In genomic region chrX:73673968-73674661, GRCm38 (mm10) we compare ENCODE assay signal across 8 mouse cellular contexts. TPM values are rescaled to one million over a fixed set of nuclear protein-coding genes. Genes with fewer than 3 reads are reported as not detected.
DNase-seq lines count a peak whose midpoint lies in the region; ATAC-seq and TF ChIP-seq lines count a peak whose summit lies in the region.

No protein-coding gene starts in this region.

- DNase-seq in layer of hippocampus, adult 2 months (ENCODE audit: low spot score in 2 of 2): no peak
- DNase-seq in layer of hippocampus, postnatal 25 days (ENCODE audit: extremely low spot score in 1 of 2, low spot score in 1 of 2): no peak
- peak; percentile 52 for DNase-seq in cerebellum, adult 9-10 months
- DNase-seq in gastrocnemius, postnatal 25 days: peak; percentile 61
- peak; percentile 79 for DNase-seq in kidney, adult 11 months
- DNase-seq in thymus, postnatal 36 days: no peak

- peak overlapping the region; percentile 69 for H3K4me3 ChIP-seq in layer of hippocampus, adult 2 months
- H3K4me3 ChIP-seq in liver, embryonic 15.5 days (replicated peaks): peak overlapping the region; percentile 53
- peak overlapping the region; percentile 96 for H3K4me3 ChIP-seq in small intestine, adult 2 months (ENCODE audit: low read depth, low read length)

- no peak for TF ChIP-seq CTCF in layer of hippocampus, adult 2 months (conservative IDR thresholded peaks at IDR 0.05)
- no peak for TF ChIP-seq CTCF in small intestine, adult 2 months (IDR thresholded peaks at IDR 0.05; ENCODE audit: extremely low read depth, insufficient read length, insufficient replicate concordance, low read depth, low read length)

- TF ChIP-seq POLR2A in small intestine, adult 2 months (IDR thresholded peaks at IDR 0.05; ENCODE audit: low read depth, low read length): no peak

- no peak for ATAC-seq in liver, embryonic 15.5 days (ENCODE audit: insufficient read depth)

- H3K4me1 ChIP-seq in liver, embryonic 15.5 days (replicated peaks): no peaks in the 10 kb centered on the region; the same call in 1 of the 2 replicates
- peaks cover 11% of the 10 kb centered on the region; the same call in 1 of the 2 replicates for H3K4me1 ChIP-seq in small intestine, adult 2 months (ENCODE audit: control insufficient read depth, insufficient read depth, insufficient read length, low read length)

- WGBS in liver, embryonic 15.5 days (ENCODE audit: insufficient replicate concordance): 45% methylated on average over 20 of the region's 20 CpGs
- 29% methylated on average over 20 of the region's 20 CpGs for WGBS in small intestine, adult 2 months

- no peaks in the 10 kb centered on the region for H3K36me3 ChIP-seq in liver, embryonic 15.5 days (replicated peaks)
- peaks cover 31% of the 10 kb centered on the region for H3K36me3 ChIP-seq in small intestine, adult 2 months (ENCODE audit: control insufficient read depth, insufficient read depth, low read length)

- peaks cover 45% of the 10 kb centered on the region for H3K27me3 ChIP-seq in liver, embryonic 15.5 days
- H3K27me3 ChIP-seq in small intestine, adult 2 months (ENCODE audit: control insufficient read depth, insufficient read depth, low read length): no peaks in the 10 kb centered on the region

- H3K9me3 ChIP-seq in liver, embryonic 15.5 days (replicated peaks): no peaks in the 10 kb centered on the region

- peak overlapping the region; percentile 70 for H3K4me2 ChIP-seq in liver, embryonic 15.5 days

- H3K9ac ChIP-seq in liver, embryonic 15.5 days: peak overlapping the region; percentile 21; the same call in 1 of the 2 replicates

- H3K27ac ChIP-seq in layer of hippocampus, adult 2 months: peak overlapping the region; percentile 94
- no peak overlapping the region for H3K27ac ChIP-seq in liver, embryonic 15.5 days (replicated peaks)
- H3K27ac ChIP-seq in small intestine, adult 2 months (ENCODE audit: insufficient read depth, low read depth, low read length): peak overlapping the region; percentile 65

RNA-seq across cellular contexts. Expression of gene Slc6a8, which starts 1.2 kb away (rescaled TPM):
- total RNA-seq in layer of hippocampus, adult 2 months (2021): 10 to 100 TPM; 95.0 to 95.5 TPM
- 100 to 1,000 TPM in 1 of 2 experiments, 10 to 100 TPM in 1; 88.3 to 110 TPM for total RNA-seq in layer of hippocampus, postnatal 25 days (2021)
- 100 to 1,000 TPM in 1 of 2 experiments, 10 to 100 TPM in 1; 96.2 to 127 TPM for total RNA-seq in gastrocnemius, postnatal 25 days (2021)
- 0.33 and 0.51 TPM in 2 replicates for polyA plus RNA-seq in liver, embryonic 15.5 days (2015; fragmentation: Nextera tagmentation; extraction: Ambion mirVana)
- 308 and 930 TPM in 2 replicates for polyA plus RNA-seq in small intestine, adult 2 months (2012; rRNA removed)

RNA-seq across cellular contexts. Expression of gene Pnck, which starts 14.2 kb away (rescaled TPM):
- 100 to 1,000 TPM; 113 to 125 TPM for total RNA-seq in layer of hippocampus, adult 2 months (2021)
- total RNA-seq in layer of hippocampus, postnatal 25 days (2021): 100 to 1,000 TPM; 115 to 135 TPM
- 10 to 100 TPM in 1 of 2 experiments, 1 to 10 TPM in 1; 8.6 to 10.3 TPM for total RNA-seq in gastrocnemius, postnatal 25 days (2021)
- 0.94 and 1.1 TPM in 2 replicates for polyA plus RNA-seq in liver, embryonic 15.5 days (2015; fragmentation: Nextera tagmentation; extraction: Ambion mirVana)
- 4.5 and 5.8 TPM in 2 replicates for polyA plus RNA-seq in small intestine, adult 2 months (2012; rRNA removed)

RNA-seq across cellular contexts. Expression of gene Dusp9, which starts 34.9 kb away (rescaled TPM):
- under 1 TPM; 0.20 to 0.25 TPM for total RNA-seq in layer of hippocampus, adult 2 months (2021)
- under 1 TPM; 0.47 to 0.54 TPM for total RNA-seq in layer of hippocampus, postnatal 25 days (2021)
- total RNA-seq in gastrocnemius, postnatal 25 days (2021): not detected
- polyA plus RNA-seq in liver, embryonic 15.5 days (2015; fragmentation: Nextera tagmentation; extraction: Ambion mirVana): 30.5 and 33.9 TPM in 2 replicates
- 0.23 and 1.1 TPM in 2 replicates for polyA plus RNA-seq in small intestine, adult 2 months (2012; rRNA removed)

RNA-seq across cellular contexts. Expression of gene Bcap31, which starts 41.9 kb away (rescaled TPM):
- total RNA-seq in layer of hippocampus, adult 2 months (2021): 10 to 100 TPM; 72.3 to 77.8 TPM
- 10 to 100 TPM; 78.9 to 83.0 TPM for total RNA-seq in layer of hippocampus, postnatal 25 days (2021)
- 10 to 100 TPM; 45.9 to 58.5 TPM for total RNA-seq in gastrocnemius, postnatal 25 days (2021)
- polyA plus RNA-seq in liver, embryonic 15.5 days (2015; fragmentation: Nextera tagmentation; extraction: Ambion mirVana): 127 and 137 TPM in 2 replicates
- 19.0 and 33.3 TPM in 2 replicates for polyA plus RNA-seq in small intestine, adult 2 months (2012; rRNA removed)

RNA-seq across cellular contexts. Expression of gene Abcd1, which starts 42.3 kb away (rescaled TPM):
- total RNA-seq in layer of hippocampus, adult 2 months (2021): 10 to 100 TPM; 11.2 to 11.8 TPM
- 10 to 100 TPM; 11.3 to 13.9 TPM for total RNA-seq in layer of hippocampus, postnatal 25 days (2021)
- 10 to 100 TPM; 22.8 to 30.4 TPM for total RNA-seq in gastrocnemius, postnatal 25 days (2021)
- 9.5 and 10.0 TPM in 2 replicates for polyA plus RNA-seq in liver, embryonic 15.5 days (2015; fragmentation: Nextera tagmentation; extraction: Ambion mirVana)
- polyA plus RNA-seq in small intestine, adult 2 months (2012; rRNA removed): 49.3 and 99.9 TPM in 2 replicates

Comparison
In these comparisons a context has a peak if more than half of its experiments do, and no peak if none do; other contexts are left out.
1. DNase-seq: peak in cerebellum, adult 9-10 months (single experiment), gastrocnemius, postnatal 25 days (single experiment) and kidney, adult 11 months (single experiment); none in layer of hippocampus, adult 2 months (0 of 2), layer of hippocampus, postnatal 25 days (0 of 2) and thymus, postnatal 36 days (0 of 2).
2. RNA of gene Pnck, which starts 14.2 kb away (total RNA-seq): 115 to 135 TPM in layer of hippocampus, postnatal 25 days and 113 to 125 TPM in layer of hippocampus, adult 2 months; 8.6 to 10.3 TPM in gastrocnemius, postnatal 25 days; every median in the first group is over 10 times any median in the second.
3. Peak in every context shown above with its lines, with median percentiles within 50 percentile points of each other: H3K4me3 ChIP-seq.